Comparison of ENCODE assay signal across 9 mouse cellular contexts in the genomic region with DNA sequence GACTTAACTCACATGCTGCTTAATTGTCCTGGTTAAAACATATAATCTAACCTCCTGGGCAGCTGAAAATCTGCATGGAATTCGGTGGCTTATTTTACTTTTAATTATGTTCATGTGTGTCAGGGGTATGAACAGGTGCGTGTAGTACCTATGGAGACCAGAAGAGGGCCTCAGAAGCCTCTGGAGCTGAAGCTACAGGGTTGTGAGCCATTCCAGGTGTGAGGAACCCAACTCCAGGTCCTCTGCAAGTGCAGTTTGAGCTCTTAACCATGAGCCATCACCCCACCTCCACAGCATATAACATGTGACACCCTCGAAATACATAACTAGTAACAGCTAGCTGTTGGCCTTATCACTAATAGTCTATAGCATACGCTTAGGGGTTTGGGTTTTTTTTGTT. TPM values are rescaled to one million over a fixed set of nuclear protein-coding genes. Genes with fewer than 3 reads are reported as not detected.
DNase-seq lines count a peak whose midpoint lies in the region; ATAC-seq and TF ChIP-seq lines count a peak whose summit lies in the region.
"Had no signal": no experiment of that assay in that cellular context is flagged by ENCODE, and none has a peak within 500 bp of the region (broad histone marks: within the 10 kb centered on the region; RNA-seq: fewer than 3 reads in every experiment).

No protein-coding gene starts in this region.

- H3K9me3 ChIP-seq in hindbrain, embryonic 10.5 days, result no peaks in the 10 kb centered on the region
- H3K9me3 ChIP-seq in hindbrain, embryonic 13.5 days, result no peaks in the 10 kb centered on the region
- no peaks in the 10 kb centered on the region for H3K9me3 ChIP-seq in ES-E14 (ENCODE audit: control insufficient read depth, insufficient read depth, low read depth, low read length)
- H3K9me3 ChIP-seq: lung, embryonic 15.5 days had no signal

- TF ChIP-seq CTCF in embryonic fibroblast, embryonic 13.5 days (IDR thresholded peaks at IDR 0.05; ENCODE audit: borderline replicate concordance, insufficient read depth, low read length), result 0 out of 2 replicates have a peak, but pooled peaks have one; percentile 7

- 70% methylated on average over 4 of the region's 4 CpGs for WGBS in hindbrain, embryonic 10.5 days
- 66% methylated on average over 4 of the region's 4 CpGs for whole genome bisulfite sequencing in hindbrain, embryonic 13.5 days

- H3K4me2 ChIP-seq in hindbrain, embryonic 13.5 days, result no peak overlapping the region
- H3K4me2 ChIP-seq: lung, embryonic 15.5 days had no signal

- no peak overlapping the region for H3K4me3 ChIP-seq in hindbrain, embryonic 10.5 days
- H3K4me3 ChIP-seq in hindbrain, embryonic 13.5 days, result no peak overlapping the region
- no peak overlapping the region for H3K4me3 ChIP-seq in ES-E14 (ENCODE audit: insufficient read depth in 1 of 2, low read depth in 1 of 2, low read length in 2 of 2, poor library complexity in 1 of 2, severe bottlenecking in 1 of 2)
- no peak overlapping the region for H3K4me3 ChIP-seq in embryonic fibroblast, embryonic 13.5 days (ENCODE audit: insufficient read depth, low read length)
- H3K4me3 ChIP-seq: lung, embryonic 15.5 days had no signal

- H3K36me3 ChIP-seq in hindbrain, embryonic 10.5 days, result peaks cover 26% of the 10 kb centered on the region
- peaks cover 26% of the 10 kb centered on the region for H3K36me3 ChIP-seq in hindbrain, embryonic 13.5 days
- peaks cover 16% of the 10 kb centered on the region for H3K36me3 ChIP-seq in ES-E14 (ENCODE audit: control insufficient read depth, insufficient read depth, low read length, poor library complexity, severe bottlenecking)

- H3K27ac ChIP-seq in hindbrain, embryonic 10.5 days, result no peak overlapping the region
- no peak overlapping the region for H3K27ac ChIP-seq in hindbrain, embryonic 13.5 days
- no peak overlapping the region for H3K27ac ChIP-seq in ES-E14 (ENCODE audit: insufficient read depth, low read depth, low read length, poor library complexity, severe bottlenecking)
- no peak overlapping the region for H3K27ac ChIP-seq in embryonic fibroblast, embryonic 13.5 days (ENCODE audit: insufficient read depth, low read length)
- H3K27ac ChIP-seq: lung, embryonic 15.5 days had no signal

- H3K9ac ChIP-seq in hindbrain, embryonic 13.5 days, result no peak overlapping the region
- H3K9ac ChIP-seq in ES-E14 (ENCODE audit: insufficient read depth, low read depth, low read length, poor library complexity, severe bottlenecking), result no peak overlapping the region
- H3K9ac ChIP-seq: lung, embryonic 15.5 days had no signal

- peaks cover 21% of the 10 kb centered on the region for H3K4me1 ChIP-seq in hindbrain, embryonic 10.5 days (replicated peaks)
- peaks cover 10% of the 10 kb centered on the region for H3K4me1 ChIP-seq in hindbrain, embryonic 13.5 days (replicated peaks)
- H3K4me1 ChIP-seq in ES-E14 (ENCODE audit: control insufficient read depth in 2 of 2, insufficient read depth in 2 of 2, low read length in 2 of 2, poor library complexity in 1 of 2), result no peaks in the 10 kb centered on the region; a peak in 1 of 4 replicates
- no peaks in the 10 kb centered on the region for H3K4me1 ChIP-seq in embryonic fibroblast, embryonic 13.5 days (ENCODE audit: control insufficient read depth, insufficient read depth, low read length)

- no peak for ATAC-seq in hindbrain, embryonic 13.5 days (ENCODE audit: low FRiP score)

- in situ Hi-C loops in ES-E14 (cut with MboI; ENCODE audit: low sequenced_read_pairs in 2 of 2, unreplicated experiment in 2 of 2), result loop anchor here in 1 of 2 experiments (10.0 kb wide), 1 partner anchor 73 kb away; the partner anchor contains the start of gene Golga5

- TF ChIP-seq POLR2A in embryonic fibroblast, embryonic 13.5 days (IDR thresholded peaks at IDR 0.05; ENCODE audit: low read depth, low read length), result no peak

- DNase-seq in hindbrain, embryonic 10.5 days (ENCODE audit: low spot score), result peak; percentile 38
- DNase-seq in A20 (ENCODE audit: low read depth, low spot score), result peak; percentile 61
- DNase-seq in ES-E14 (ENCODE audit: low read depth, low spot score), result no peak
- DNase-seq in naive thymus-derived CD4-positive, alpha-beta T cell, adult 2 months (ENCODE audit: low read depth), result peak; percentile 79
- DNase-seq in layer of hippocampus, adult 11-12 months (ENCODE audit: low spot score), result no peak
- DNase-seq in cerebellum, adult 11 months, result no peak

- peaks cover 81% of the 10 kb centered on the region for H3K27me3 ChIP-seq in hindbrain, embryonic 10.5 days (ENCODE audit: insufficient read depth, poor library complexity, severe bottlenecking)
- H3K27me3 ChIP-seq in hindbrain, embryonic 13.5 days, result peaks cover 42% of the 10 kb centered on the region
- H3K27me3 ChIP-seq: lung, embryonic 15.5 days had no signal

TF ChIP-seq in ES-E14, 5 proteins besides CTCF, POLR2A, EP300 and RAD21:
- TF ChIP-seq ZC3H11A (IDR thresholded peaks at IDR 0.05; ENCODE audit: borderline replicate concordance, low read depth, low read length) (peak; percentile 64; the same call in 1 of the 2 replicates), CHD2 (IDR thresholded peaks at IDR 0.05; ENCODE audit: low read depth, low read length) (no peak)

RNA-seq across cellular contexts. Expression of gene Lgmn, which starts 47.6 kb away (rescaled TPM):
- 53.9 and 62.5 TPM in 2 replicates for polyA plus RNA-seq in hindbrain, embryonic 10.5 days (2016; fragmentation: Nextera tagmentation; extraction: Ambion mirVana)
- 83.9 and 89.2 TPM in 2 replicates for polyA plus RNA-seq in hindbrain, embryonic 13.5 days (2015; fragmentation: Nextera tagmentation; extraction: Ambion mirVana)
- 99.1 and 117 TPM in 2 replicates for total RNA-seq in ES-E14 (2012; rRNA removed)
- polyA plus RNA-seq in embryonic fibroblast, embryonic 13.5 days (2011; ENCODE audit: insufficient read length, low read depth, missing spikeins), result 71.1 and 73.8 TPM in 2 replicates

Comparison
In these comparisons a context has a peak if more than half of its experiments do, and no peak if none do; other contexts are left out.
1. DNase-seq: peak in hindbrain, embryonic 10.5 days (single experiment), A20 (single experiment) and naive thymus-derived CD4-positive, alpha-beta T cell, adult 2 months (single experiment); none in ES-E14 (single experiment), layer of hippocampus, adult 11-12 months (single experiment) and cerebellum, adult 11 months (single experiment).